In the genomic region with DNA sequence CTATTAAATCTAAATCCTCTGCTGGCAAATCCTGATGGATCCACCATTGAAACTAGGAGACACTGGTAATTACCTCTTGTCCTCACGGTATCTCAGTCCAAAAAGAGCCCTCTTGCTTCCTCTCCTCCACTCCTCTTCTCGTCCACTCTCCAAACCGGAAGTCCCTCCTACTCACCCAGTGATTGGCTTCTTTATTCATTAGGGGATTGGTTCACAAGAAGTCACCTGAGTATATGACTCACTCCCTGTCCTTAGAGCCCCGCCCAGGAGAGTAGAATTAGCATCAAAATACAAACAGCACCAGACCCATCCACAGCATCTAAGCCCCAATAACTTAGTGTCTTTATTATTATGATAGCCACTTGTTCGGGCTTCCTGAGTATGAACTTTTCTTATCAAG, we compare ENCODE assay signal across 23 mouse cellular contexts.
A peak's percentile ranks its signal among the peaks of the same experiment; 100 is the strongest.
DNase-seq lines count a peak whose midpoint lies in the region; ATAC-seq and TF ChIP-seq lines count a peak whose summit lies in the region.
"Had no signal": no experiment of that assay in that cellular context is flagged by ENCODE, and none has a peak within 500 bp of the region (broad histone marks: within the 10 kb centered on the region; RNA-seq: fewer than 3 reads in every experiment).

No protein-coding gene starts in this region.

- peak overlapping the region; percentile 60 for H3K27ac ChIP-seq in gastrocnemius, adult 2 months
- 0 out of 2 replicates have a peak overlapping the region, but pooled peaks have one; percentile 13 for H3K27ac ChIP-seq in stomach, embryonic 16.5 days (ENCODE audit: low read length)
- no peak overlapping the region for H3K27ac ChIP-seq in stomach, postnatal 0 days (replicated peaks)
- H3K27ac ChIP-seq: hindbrain, embryonic 10.5 days; kidney, postnatal 0 days; liver, embryonic 12.5 days; neural tube, embryonic 12.5 days had no signal

- H3K4me1 ChIP-seq in stomach, embryonic 16.5 days (ENCODE audit: control insufficient read depth, insufficient read depth, low read length), result peaks cover 5% of the 10 kb centered on the region; the same call in 1 of the 2 replicates
- H3K4me1 ChIP-seq in stomach, postnatal 0 days (replicated peaks; ENCODE audit: control insufficient read depth, insufficient read depth), result no peaks in the 10 kb centered on the region
- H3K4me1 ChIP-seq: hindbrain, embryonic 10.5 days; liver, embryonic 12.5 days; neural tube, embryonic 12.5 days had no signal

- no peak overlapping the region for H3K4me2 ChIP-seq in stomach, embryonic 16.5 days (ENCODE audit: low read depth, low read length)
- no peak overlapping the region for H3K4me2 ChIP-seq in stomach, postnatal 0 days (replicated peaks; ENCODE audit: low read depth)
- H3K4me2 ChIP-seq: limb, embryonic 12.5 days; liver, embryonic 12.5 days; neural tube, embryonic 12.5 days had no signal

- TF ChIP-seq EP300 in stomach, postnatal 0 days (optimal IDR thresholded peaks at IDR 0.05), result no peak

- WGBS in stomach, embryonic 16.5 days, result 80% methylated on average over 5 of the region's 5 CpGs
- 67% methylated on average over 5 of the region's 5 CpGs for WGBS in stomach, postnatal 0 days

- intact Hi-C loops in gastrocnemius, adult 2 months (cut with DNase I), result no loop called here
- intact Hi-C loops in heart, postnatal 10 days (cut with DNase I), result loop anchor here (5.0 kb wide), 1 partner anchor 39 kb away; no protein-coding TSS in a partner anchor

- H3K27me3 ChIP-seq in stomach, embryonic 16.5 days (ENCODE audit: control insufficient read depth, insufficient read depth, low read length), result no peaks in the 10 kb centered on the region
- H3K27me3 ChIP-seq in stomach, postnatal 0 days (ENCODE audit: control insufficient read depth, insufficient read depth, low read length), result no peaks in the 10 kb centered on the region
- H3K27me3 ChIP-seq: limb, embryonic 12.5 days; liver, embryonic 12.5 days; neural tube, embryonic 12.5 days had no signal

- no peak overlapping the region for H3K4me3 ChIP-seq in gastrocnemius, adult 2 months
- no peak overlapping the region for H3K4me3 ChIP-seq in stomach, embryonic 16.5 days (replicated peaks; ENCODE audit: low read length)
- H3K4me3 ChIP-seq in stomach, postnatal 0 days (ENCODE audit: low read depth, low read length), result no peak overlapping the region
- H3K4me3 ChIP-seq: hindbrain, embryonic 10.5 days; limb, embryonic 12.5 days; liver, embryonic 12.5 days; neural tube, embryonic 12.5 days had no signal

- no peaks in the 10 kb centered on the region for H3K9me3 ChIP-seq in stomach, embryonic 16.5 days (replicated peaks; ENCODE audit: control insufficient read depth, low read length)
- no peaks in the 10 kb centered on the region for H3K9me3 ChIP-seq in stomach, postnatal 0 days (ENCODE audit: control insufficient read depth, low read length)
- H3K9me3 ChIP-seq: limb, embryonic 12.5 days; liver, embryonic 12.5 days; neural tube, embryonic 12.5 days had no signal

- H3K9ac ChIP-seq in stomach, embryonic 16.5 days (ENCODE audit: low read length), result no peak overlapping the region
- H3K9ac ChIP-seq in stomach, postnatal 0 days (ENCODE audit: low read length), result no peak overlapping the region
- H3K9ac ChIP-seq: limb, embryonic 12.5 days; liver, embryonic 12.5 days; neural tube, embryonic 12.5 days had no signal

- peaks cover 12% of the 10 kb centered on the region for H3K36me3 ChIP-seq in stomach, embryonic 16.5 days (ENCODE audit: control insufficient read depth, insufficient read depth, low read length)
- H3K36me3 ChIP-seq in stomach, postnatal 0 days (ENCODE audit: control insufficient read depth, insufficient read depth, low read length), result peaks cover 7% of the 10 kb centered on the region

- no peak for ATAC-seq in stomach, embryonic 16.5 days (ENCODE audit: insufficient read depth, low FRiP score)
- no peak for ATAC-seq in stomach, postnatal 0 days (ENCODE audit: low FRiP score, low TSS enrichment)
- ATAC-seq: activated CD4-positive, CD25-positive, alpha-beta regulatory T cell, adult 4 months; CD4-positive, CD25-positive, alpha-beta regulatory T cell, adult 4 months; forebrain, embryonic 16.5 days; liver, embryonic 12.5 days had no signal

- no peak for TF ChIP-seq CTCF in gastrocnemius, adult 2 months (IDR thresholded peaks at IDR 0.05)
- no peak for TF ChIP-seq CTCF in stomach, postnatal 0 days (IDR thresholded peaks at IDR 0.05; ENCODE audit: low read depth)

- DNase-seq in gastrocnemius, adult 2 months, result no peak
- DNase-seq in gastrocnemius, adult 8-10 months (ENCODE audit: low spot score in 2 of 2), result no peak
- DNase-seq in heart, postnatal 10 days, result peak; percentile 12 to 24
- no peak for DNase-seq in heart, postnatal 4 days
- DNase-seq in stomach, postnatal 0 days (ENCODE audit: low spot score), result no peak
- DNase-seq in thymus, adult 18-20 months, result no peak
- DNase-seq in right cerebral cortex, postnatal 14 days, result no peak
- DNase-seq: cerebellum, adult 11-12 months; cerebellum, postnatal 14 days; embryo, embryonic 11 days; kidney, adult 11 months; lung, adult 2 months; right cerebral cortex, adult 18-20 months; thymus, adult 2 months had no signal

Comparison
In these comparisons a context has a peak if more than half of its experiments do, and no peak if none do; other contexts are left out.
1. DNase-seq: peak in heart, postnatal 10 days (2 of 2); none in gastrocnemius, adult 2 months (single experiment), gastrocnemius, adult 8-10 months (0 of 2), heart, postnatal 4 days (single experiment), stomach, postnatal 0 days (single experiment), thymus, adult 18-20 months (0 of 2) and right cerebral cortex, postnatal 14 days (single experiment).